17 mouse cellular contexts compared by ENCODE assay signal in the genomic region with DNA sequence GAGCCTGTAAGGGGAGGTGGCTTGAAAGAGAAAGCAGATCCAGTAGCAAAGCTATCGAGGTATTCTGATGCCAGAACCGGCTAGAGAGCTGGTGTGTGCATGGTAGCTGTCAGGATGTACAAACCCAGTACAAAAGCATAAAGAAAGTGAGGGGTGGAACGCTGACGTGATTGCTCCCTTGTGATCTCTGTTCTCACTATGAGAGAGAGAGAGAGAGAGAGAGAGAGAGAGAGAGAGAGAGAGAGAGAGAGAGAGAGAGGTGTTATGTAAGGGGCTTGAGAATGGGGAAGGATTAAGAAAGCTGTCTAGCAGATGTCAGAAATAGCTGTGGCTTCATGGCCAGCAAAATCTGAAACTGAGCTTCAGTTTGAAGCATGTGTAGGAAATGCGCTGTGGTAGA. TPM values are rescaled to one million over a fixed set of nuclear protein-coding genes. Genes with fewer than 3 reads are reported as not detected.
DNase-seq lines count a peak whose midpoint lies in the region; ATAC-seq and TF ChIP-seq lines count a peak whose summit lies in the region.
"Had no signal": no experiment of that assay in that cellular context is flagged by ENCODE, and none has a peak within 500 bp of the region (broad histone marks: within the 10 kb centered on the region; RNA-seq: fewer than 3 reads in every experiment).

No protein-coding gene starts in this region.

- WGBS in forebrain, postnatal 0 days: 47% methylated on average over 5 of the region's 5 CpGs
- 70% methylated on average over 5 of the region's 5 CpGs for WGBS in forebrain, embryonic 11.5 days
- whole genome bisulfite sequencing in liver, postnatal 0 days (ENCODE audit: insufficient replicate concordance): 41% methylated on average over 5 of the region's 5 CpGs
- WGBS in liver, embryonic 12.5 days (ENCODE audit: insufficient replicate concordance): 57% methylated on average over 5 of the region's 5 CpGs

- H3K4me1 ChIP-seq in forebrain, postnatal 0 days (ENCODE audit: insufficient read depth): no peaks in the 10 kb centered on the region
- H3K4me1 ChIP-seq in forebrain, embryonic 11.5 days (replicated peaks; ENCODE audit: control insufficient read depth, insufficient read depth, low read length): no peaks in the 10 kb centered on the region
- H3K4me1 ChIP-seq in liver, postnatal 0 days (ENCODE audit: insufficient read depth): peaks cover 5% of the 10 kb centered on the region; the same call in 1 of the 2 replicates
- H3K4me1 ChIP-seq in liver, embryonic 12.5 days: no peaks in the 10 kb centered on the region
- H3K4me1 ChIP-seq: forebrain, embryonic 13.5 days had no signal

- H3K9ac ChIP-seq in forebrain, postnatal 0 days: no peak overlapping the region
- no peak overlapping the region for H3K9ac ChIP-seq in forebrain, embryonic 11.5 days (ENCODE audit: low read length)
- no peak overlapping the region for H3K9ac ChIP-seq in liver, postnatal 0 days (replicated peaks)
- no peak overlapping the region for H3K9ac ChIP-seq in liver, embryonic 12.5 days
- H3K9ac ChIP-seq: forebrain, embryonic 13.5 days had no signal

- H3K4me3 ChIP-seq in forebrain, postnatal 0 days (ENCODE audit: low read depth, low read length): no peak overlapping the region
- no peak overlapping the region for H3K4me3 ChIP-seq in forebrain, embryonic 11.5 days (ENCODE audit: low read depth, low read length)
- H3K4me3 ChIP-seq in liver, postnatal 0 days (ENCODE audit: low read depth, low read length): no peak overlapping the region
- H3K4me3 ChIP-seq in liver, embryonic 12.5 days: no peak overlapping the region
- H3K4me3 ChIP-seq: forebrain, embryonic 13.5 days had no signal

- peak overlapping the region; percentile 29; the same call in 1 of the 2 replicates for H3K27ac ChIP-seq in forebrain, postnatal 0 days (ENCODE audit: low read depth, low read length)
- H3K27ac ChIP-seq in forebrain, embryonic 11.5 days (ENCODE audit: low read depth, low read length): no peak overlapping the region
- no peak overlapping the region for H3K27ac ChIP-seq in liver, postnatal 0 days (ENCODE audit: low read depth)
- no peak overlapping the region for H3K27ac ChIP-seq in liver, embryonic 12.5 days
- H3K27ac ChIP-seq: forebrain, embryonic 13.5 days; hindbrain, postnatal 0 days had no signal

- H3K9me3 ChIP-seq in forebrain, postnatal 0 days (ENCODE audit: low read length): no peaks in the 10 kb centered on the region
- H3K9me3 ChIP-seq in forebrain, embryonic 11.5 days (ENCODE audit: control insufficient read depth, low read length): no peaks in the 10 kb centered on the region
- H3K9me3 ChIP-seq in liver, postnatal 0 days (ENCODE audit: low read length): no peaks in the 10 kb centered on the region
- H3K9me3 ChIP-seq in liver, embryonic 12.5 days (replicated peaks): no peaks in the 10 kb centered on the region
- H3K9me3 ChIP-seq: forebrain, embryonic 13.5 days had no signal

- no peak overlapping the region for H3K4me2 ChIP-seq in forebrain, postnatal 0 days (ENCODE audit: low read depth)
- H3K4me2 ChIP-seq in forebrain, embryonic 11.5 days (ENCODE audit: low read depth, low read length, severe bottlenecking): no peak overlapping the region
- H3K4me2 ChIP-seq in liver, postnatal 0 days (ENCODE audit: low read depth, low read length): peak overlapping the region; percentile 38
- H3K4me2 ChIP-seq in liver, embryonic 12.5 days: no peak overlapping the region
- H3K4me2 ChIP-seq: forebrain, embryonic 13.5 days had no signal

- no peak for TF ChIP-seq EP300 in liver, postnatal 0 days (IDR thresholded peaks at IDR 0.05; ENCODE audit: low read depth)

- TF ChIP-seq CTCF in forebrain, postnatal 0 days (IDR thresholded peaks at IDR 0.05; ENCODE audit: low read depth): no peak
- no peak for TF ChIP-seq CTCF in liver, postnatal 0 days (IDR thresholded peaks at IDR 0.05; ENCODE audit: low read depth)

- H3K36me3 ChIP-seq in forebrain, postnatal 0 days (ENCODE audit: insufficient read depth): no peaks in the 10 kb centered on the region
- no peaks in the 10 kb centered on the region for H3K36me3 ChIP-seq in forebrain, embryonic 11.5 days (ENCODE audit: control insufficient read depth, insufficient read depth, low read length)
- peaks cover 4% of the 10 kb centered on the region; the same call in 1 of the 2 replicates for H3K36me3 ChIP-seq in liver, postnatal 0 days (replicated peaks; ENCODE audit: insufficient read depth, low read length)
- H3K36me3 ChIP-seq in liver, embryonic 12.5 days: no peaks in the 10 kb centered on the region

- ATAC-seq in forebrain, postnatal 0 days: peak; percentile 36; the same call in 1 of the 2 replicates
- ATAC-seq in forebrain, embryonic 11.5 days (replicated peaks; ENCODE audit: low FRiP score): no peak
- no peak for ATAC-seq in liver, postnatal 0 days
- no peak for ATAC-seq in liver, embryonic 12.5 days
- ATAC-seq: forebrain, embryonic 13.5 days; hindbrain, postnatal 0 days had no signal

- no peaks in the 10 kb centered on the region for H3K27me3 ChIP-seq in forebrain, postnatal 0 days (ENCODE audit: insufficient read depth, low read length)
- H3K27me3 ChIP-seq in forebrain, embryonic 11.5 days (ENCODE audit: control insufficient read depth, insufficient read depth, low read length): no peaks in the 10 kb centered on the region
- no peaks in the 10 kb centered on the region for H3K27me3 ChIP-seq in liver, postnatal 0 days (ENCODE audit: insufficient read depth, low read length)
- no peaks in the 10 kb centered on the region for H3K27me3 ChIP-seq in liver, embryonic 12.5 days (replicated peaks)
- H3K27me3 ChIP-seq: forebrain, embryonic 13.5 days had no signal

- DNase-seq in forebrain, postnatal 0 days: no peak
- DNase-seq in forebrain, embryonic 11.5 days (ENCODE audit: low spot score): no peak
- DNase-seq in liver, postnatal 0 days: no peak
- DNase-seq in induced T-regulatory cell, adult 2 months (ENCODE audit: low read depth): peak; percentile 14
- DNase-seq in spleen, postnatal 4 days (ENCODE audit: low spot score in 2 of 2): no peak
- DNase-seq in kidney, adult 18-20 months: no peak
- no peak for DNase-seq in right cerebral cortex, adult 18-20 months
- DNase-seq: adrenal gland, adult 8-10 months; cerebellum, adult 18-20 months; heart, adult 11 months; kidney, postnatal 25 days; lung, postnatal 14 days; right cerebral cortex, postnatal 4 days had no signal

RNA-seq across cellular contexts. Expression of gene Uox, which starts 13.7 kb away (rescaled TPM):
- total RNA-seq in forebrain, postnatal 0 days (2014; rRNA removed): 0.08 and 0.43 TPM in 2 replicates
- 0.19 and 0.25 TPM in 2 replicates for polyA plus RNA-seq in forebrain, postnatal 0 days (2015; fragmentation: Nextera tagmentation; extraction: Ambion mirVana)
- polyA plus RNA-seq in forebrain, embryonic 11.5 days (2014; fragmentation: Nextera tagmentation; extraction: Ambion mirVana): not detected in 2 replicates
- polyA plus RNA-seq in liver, postnatal 0 days (2015; fragmentation: Nextera tagmentation; extraction: Ambion mirVana): 213 and 245 TPM in 2 replicates
- polyA plus RNA-seq in liver, embryonic 12.5 days (2016; fragmentation: Nextera tagmentation; extraction: Ambion mirVana): 0.69 and 0.87 TPM in 2 replicates
- polyA plus RNA-seq: forebrain, embryonic 13.5 days had no signal

RNA-seq across cellular contexts. Expression of gene Dnase2b, which starts 31.5 kb away (rescaled TPM):
- total RNA-seq in forebrain, postnatal 0 days (2014; rRNA removed): not detected in 2 replicates
- not detected in 2 replicates for polyA plus RNA-seq in forebrain, postnatal 0 days (2015; fragmentation: Nextera tagmentation; extraction: Ambion mirVana)
- not detected in 2 replicates for polyA plus RNA-seq in forebrain, embryonic 11.5 days (2014; fragmentation: Nextera tagmentation; extraction: Ambion mirVana)
- 3.9 and 4.0 TPM in 2 replicates for polyA plus RNA-seq in liver, postnatal 0 days (2015; fragmentation: Nextera tagmentation; extraction: Ambion mirVana)
- polyA plus RNA-seq in liver, embryonic 12.5 days (2016; fragmentation: Nextera tagmentation; extraction: Ambion mirVana): 0.23 and 0.24 TPM in 2 replicates
- total RNA-seq: adrenal gland, adult 8-10 months; hindbrain, postnatal 0 days; left cerebral cortex, adult 8-10 months had no signal
- polyA plus RNA-seq: forebrain, embryonic 13.5 days; hindbrain, postnatal 0 days had no signal

Comparison
In these comparisons a context has a peak if more than half of its experiments do, and no peak if none do; other contexts are left out.
1. RNA of gene Uox, which starts 13.7 kb away (polyA plus RNA-seq): 213 to 245 TPM in liver, postnatal 0 days; 0.69 to 0.87 TPM in liver, embryonic 12.5 days, 0.19 to 0.25 TPM in forebrain, postnatal 0 days and not detected in forebrain, embryonic 11.5 days; every median in the first group is over 100 times any median in the second.